Mouse (Mus musculus): ENCODE data around the gene A4galt. TPM values are rescaled to one million over a fixed set of nuclear protein-coding genes. Genes with fewer than 3 reads are reported as not detected.

Gene A4galt
- total RNA-seq, 2 experiments from 2014 or later: not detected

Other genes starting within 250 kb of the A4galt start
- gene Nfam1, start 218.5 kb downstream of the A4galt start, total RNA-seq (2015): 40.9 and 43.6 TPM in 2 replicates
- 45.3 and 53.5 TPM in 2 replicates for gene Nfam1, start 218.5 kb downstream of the A4galt start, total RNA-seq (2017)
- 36.7 and 56.1 TPM in 2 replicates for gene Serhl, start 162.3 kb downstream of the A4galt start, total RNA-seq (2015)
- 37.9 and 40.8 TPM in 2 replicates for gene Serhl, start 162.3 kb downstream of the A4galt start, total RNA-seq (2017)
- 47.7 and 50.9 TPM in 2 replicates for gene Rrp7a, start 129.0 kb downstream of the A4galt start, total RNA-seq (2015)
- 56.3 and 69.6 TPM in 2 replicates for gene Rrp7a, start 129.0 kb downstream of the A4galt start, total RNA-seq (2017)
- gene Poldip3, start 102.4 kb downstream of the A4galt start, total RNA-seq (2015): 39.8 and 42.4 TPM in 2 replicates
- 83.3 and 100 TPM in 2 replicates for gene Poldip3, start 102.4 kb downstream of the A4galt start, total RNA-seq (2017)
- gene Cyb5r3, start 79.2 kb downstream of the A4galt start, total RNA-seq (2015): 46.8 and 57.3 TPM in 2 replicates
- gene Cyb5r3, start 79.2 kb downstream of the A4galt start, total RNA-seq (2017): 26.2 and 32.7 TPM in 2 replicates
- gene Arfgap3, start 98.5 kb upstream of the A4galt start, total RNA-seq (2015): 19.9 and 23.7 TPM in 2 replicates
- gene Arfgap3, start 98.5 kb upstream of the A4galt start, total RNA-seq (2017): 21.4 and 25.4 TPM in 2 replicates
- gene Pacsin2, start 212.8 kb upstream of the A4galt start, total RNA-seq (2015): 40.0 and 47.4 TPM in 2 replicates
- 71.7 and 101 TPM in 2 replicates for gene Pacsin2, start 212.8 kb upstream of the A4galt start, total RNA-seq (2017)

All from megakaryocyte progenitor cell, adult 5-6 weeks (primary cell).